Mouse (Mus musculus): Measurements from ENCODE around the gene Dqx1. TPM values are rescaled to one million over a fixed set of nuclear protein-coding genes. Genes with fewer than 3 reads are reported as not detected.

Dqx1 gene
- total and polyA plus RNA-seq, 2 experiments, result 7.4 to 9.6 TPM

GRCm38 (mm10) chr6:83027706-83028105, 29.9 kb upstream of the Dqx1 start:
- H3K27me3 ChIP-seq (ENCODE audit: control insufficient read depth, insufficient read depth, low read length), result no peaks in the 10 kb centered on the region
- H3K79me2 ChIP-seq (ENCODE audit: control insufficient read depth, insufficient read depth, low read length), result no peaks in the 10 kb centered on the region
- 55% methylated on average over 8 of the region's 9 CpGs for WGBS
- no peaks in the 10 kb centered on the region for H3K36me3 ChIP-seq (ENCODE audit: control insufficient read depth, insufficient read depth, low read length)
- no peak overlapping the region for H3K9ac ChIP-seq (ENCODE audit: low read depth, low read length)
- no peak for TF ChIP-seq CTCF (IDR thresholded peaks at IDR 0.05; ENCODE audit: low read depth, low read length)
- TF ChIP-seq POLR2A (IDR thresholded peaks at IDR 0.05; ENCODE audit: extremely low read depth, insufficient read depth, low read length), result no peak
- no peaks in the 10 kb centered on the region for H3K4me1 ChIP-seq (ENCODE audit: control insufficient read depth, insufficient read depth, low read length)
- no peak overlapping the region for H3K27ac ChIP-seq (replicated peaks; ENCODE audit: insufficient read depth, low read depth, low read length)
- H3K4me3 ChIP-seq (ENCODE audit: insufficient read depth, low read depth, low read length), result no peak overlapping the region
- DNase-seq (ENCODE audit: extremely low read depth, low read depth, low spot score), result no peak

- DNase-seq (ENCODE audit: extremely low read depth, low read depth, low spot score), result no peak
- H3K27ac ChIP-seq (replicated peaks; ENCODE audit: insufficient read depth, low read depth, low read length), result no peak overlapping the region
- no peak overlapping the region for H3K4me3 ChIP-seq (ENCODE audit: insufficient read depth, low read depth, low read length)
- TF ChIP-seq CTCF (IDR thresholded peaks at IDR 0.05; ENCODE audit: low read depth, low read length) (no peak), POLR2A (IDR thresholded peaks at IDR 0.05; ENCODE audit: extremely low read depth, insufficient read depth, low read length) (no peak)
- H3K4me1 ChIP-seq (ENCODE audit: control insufficient read depth, insufficient read depth, low read length), result no peaks in the 10 kb centered on the region
- no peaks in the 10 kb centered on the region for H3K27me3 ChIP-seq (ENCODE audit: control insufficient read depth, insufficient read depth, low read length)
- no peaks in the 10 kb centered on the region for H3K36me3 ChIP-seq (ENCODE audit: control insufficient read depth, insufficient read depth, low read length)
- H3K79me2 ChIP-seq (ENCODE audit: control insufficient read depth, insufficient read depth, low read length), result no peaks in the 10 kb centered on the region
- H3K9ac ChIP-seq (ENCODE audit: low read depth, low read length), result no peak overlapping the region
- 58% methylated on average over 10 of the region's 10 CpGs for whole genome bisulfite sequencing
These were observed 27.9 kb upstream of the Dqx1 start for GRCm38 (mm10) chr6:83029777-83030176.

DNA sequence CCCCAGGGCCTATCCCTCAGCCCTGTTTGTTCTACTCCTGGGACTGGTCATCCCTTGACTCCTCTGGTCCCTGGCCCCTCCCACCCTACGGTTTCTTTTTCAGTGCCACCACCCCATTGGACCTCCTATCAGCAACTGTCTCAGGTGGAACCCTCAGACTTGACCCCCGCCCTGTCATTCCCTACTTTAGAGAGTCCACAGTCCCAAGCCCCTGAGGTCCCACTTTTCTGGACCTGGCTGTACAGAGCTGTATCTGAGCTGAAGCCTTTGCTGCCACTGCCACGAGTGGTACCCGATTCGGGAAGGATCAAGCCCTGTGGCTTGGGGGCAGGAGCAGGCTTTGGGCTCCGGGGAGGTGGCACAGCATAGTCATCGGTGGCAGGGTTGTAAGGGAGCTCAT, 26.5 kb upstream of the Dqx1 start:
- Histone ChIP-seq H3K36me3 (ENCODE audit: control insufficient read depth, insufficient read depth, low read length) (no peaks in the 10 kb centered on the region), H3K4me1 (ENCODE audit: control insufficient read depth, insufficient read depth, low read length) (no peaks in the 10 kb centered on the region), H3K27ac (replicated peaks; ENCODE audit: insufficient read depth, low read depth, low read length) (no peak overlapping the region), H3K4me3 (ENCODE audit: insufficient read depth, low read depth, low read length) (no peak overlapping the region), H3K27me3 (ENCODE audit: control insufficient read depth, insufficient read depth, low read length) (no peaks in the 10 kb centered on the region), H3K9ac (ENCODE audit: low read depth, low read length) (no peak overlapping the region), H3K79me2 (ENCODE audit: control insufficient read depth, insufficient read depth, low read length) (no peaks in the 10 kb centered on the region)
- no peak for TF ChIP-seq POLR2A (IDR thresholded peaks at IDR 0.05; ENCODE audit: extremely low read depth, insufficient read depth, low read length)
- TF ChIP-seq CTCF (IDR thresholded peaks at IDR 0.05; ENCODE audit: low read depth, low read length), result no peak
- DNase-seq (ENCODE audit: extremely low read depth, low read depth, low spot score), result no peak
- 77% methylated on average over 7 of the region's 7 CpGs for WGBS

DNA sequence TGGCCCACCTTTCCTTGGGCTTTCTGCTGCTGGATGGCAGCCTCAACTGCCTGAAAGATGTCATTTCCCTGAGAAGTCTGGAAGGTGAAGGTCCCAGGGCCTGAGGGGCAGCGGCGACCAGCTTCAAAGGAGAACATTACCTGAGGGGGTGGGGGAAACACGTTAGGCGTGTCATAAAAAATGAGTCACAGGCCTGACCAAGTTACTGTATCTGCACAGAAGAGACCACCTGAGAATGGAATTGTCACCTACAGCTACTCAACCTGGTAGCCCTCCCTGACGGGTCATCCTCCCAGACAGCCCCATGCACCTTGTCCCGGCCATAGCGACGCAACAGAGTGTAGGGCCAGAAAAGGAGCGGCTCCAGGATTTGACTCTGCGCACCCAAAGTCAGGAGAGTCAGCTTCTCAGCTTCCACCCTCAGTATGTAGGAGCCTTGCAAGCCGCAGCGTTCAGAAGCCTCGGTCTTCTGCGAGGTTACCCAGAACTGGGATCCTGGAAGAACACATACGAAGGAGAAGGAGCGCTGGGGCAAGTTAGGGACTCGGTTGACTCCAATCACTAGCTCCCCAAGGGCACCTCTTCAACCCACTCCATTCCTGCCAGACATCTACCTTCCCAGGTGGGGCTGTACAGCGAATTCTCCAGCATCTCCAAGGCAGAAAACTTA, 25.6 kb upstream of the Dqx1 start:
- H3K4me1 ChIP-seq (ENCODE audit: control insufficient read depth, insufficient read depth, low read length), result no peaks in the 10 kb centered on the region

GRCm38 (mm10) chr6:83032769-83033191, 24.9 kb upstream of the Dqx1 start:
- Histone ChIP-seq H3K27ac (replicated peaks; ENCODE audit: insufficient read depth, low read depth, low read length) (peak overlapping the region; percentile 38; the same call in 1 of the 2 replicates), H3K36me3 (ENCODE audit: control insufficient read depth, insufficient read depth, low read length) (no peaks in the 10 kb centered on the region), H3K4me3 (ENCODE audit: insufficient read depth, low read depth, low read length) (peak overlapping the region; percentile 71), H3K9ac (ENCODE audit: low read depth, low read length) (peak overlapping the region; percentile 49), H3K27me3 (ENCODE audit: control insufficient read depth, insufficient read depth, low read length) (no peaks in the 10 kb centered on the region), H3K4me1 (ENCODE audit: control insufficient read depth, insufficient read depth, low read length) (no peaks in the 10 kb centered on the region), H3K79me2 (ENCODE audit: control insufficient read depth, insufficient read depth, low read length) (no peaks in the 10 kb centered on the region)
- no peak for TF ChIP-seq CTCF (IDR thresholded peaks at IDR 0.05; ENCODE audit: low read depth, low read length)
- no peak for TF ChIP-seq POLR2A (IDR thresholded peaks at IDR 0.05; ENCODE audit: extremely low read depth, insufficient read depth, low read length)
- WGBS, result 2% methylated on average over 31 of the region's 31 CpGs
- no peak for DNase-seq (ENCODE audit: extremely low read depth, low read depth, low spot score)

More for the DNA sequence above, 25.6 kb upstream of the Dqx1 start:
- WGBS, result 38% methylated on average over 18 of the region's 18 CpGs
- DNase-seq (ENCODE audit: extremely low read depth, low read depth, low spot score), result no peak
- Histone ChIP-seq H3K27ac (replicated peaks; ENCODE audit: insufficient read depth, low read depth, low read length) (no peak overlapping the region), H3K4me3 (ENCODE audit: insufficient read depth, low read depth, low read length) (no peak overlapping the region), H3K9ac (ENCODE audit: low read depth, low read length) (no peak overlapping the region), H3K27me3 (ENCODE audit: control insufficient read depth, insufficient read depth, low read length) (no peaks in the 10 kb centered on the region), H3K36me3 (ENCODE audit: control insufficient read depth, insufficient read depth, low read length) (no peaks in the 10 kb centered on the region), H3K79me2 (ENCODE audit: control insufficient read depth, insufficient read depth, low read length) (no peaks in the 10 kb centered on the region)
- TF ChIP-seq POLR2A (IDR thresholded peaks at IDR 0.05; ENCODE audit: extremely low read depth, insufficient read depth, low read length), result no peak
- TF ChIP-seq CTCF (IDR thresholded peaks at IDR 0.05; ENCODE audit: low read depth, low read length), result no peak
